ENCODE assay signal across 18 mouse cellular contexts in genomic region chr6:28874759-28875158, GRCm38 (mm10). TPM values are rescaled to one million over a fixed set of nuclear protein-coding genes. Genes with fewer than 3 reads are reported as not detected.
"Had no signal": no experiment of that assay in that cellular context is flagged by ENCODE, and none has a peak within 500 bp of the region (broad histone marks: within the 10 kb centered on the region; RNA-seq: fewer than 3 reads in every experiment).

No protein-coding gene starts in this region.

- H3K4me1 ChIP-seq: liver, embryonic 15.5 days had no signal

- H3K4me2 ChIP-seq: hindbrain, embryonic 13.5 days; limb, embryonic 12.5 days; liver, embryonic 15.5 days; neural tube, embryonic 15.5 days had no signal

- H3K9me3 ChIP-seq: hindbrain, embryonic 13.5 days; limb, embryonic 12.5 days; liver, embryonic 15.5 days; neural tube, embryonic 15.5 days had no signal

- H3K27me3 ChIP-seq: hindbrain, embryonic 13.5 days; limb, embryonic 12.5 days; liver, embryonic 15.5 days; neural tube, embryonic 15.5 days had no signal

- H3K36me3 ChIP-seq: hindbrain, embryonic 13.5 days; neural tube, embryonic 15.5 days had no signal

- DNase-seq: liver; lung, adult 2 months; lung, postnatal 36 days; midbrain, embryonic 14.5 days; right cerebral cortex, adult 18-20 months; right cerebral cortex, postnatal 25 days; thymus, postnatal 4 days had no signal

- H3K9ac ChIP-seq: hindbrain, embryonic 13.5 days; limb, embryonic 12.5 days; liver, embryonic 15.5 days; neural tube, embryonic 15.5 days had no signal

- H3K27ac ChIP-seq: hindbrain, embryonic 13.5 days; hindbrain, postnatal 0 days; limb, embryonic 12.5 days; liver, embryonic 15.5 days; stomach, postnatal 0 days had no signal

- ATAC-seq: hindbrain, postnatal 0 days; lung, postnatal 0 days had no signal

- H3K4me3 ChIP-seq: hindbrain, embryonic 13.5 days; layer of hippocampus, adult 2 months; left cerebral cortex, adult 2 months; limb, embryonic 12.5 days; liver, embryonic 15.5 days; neural tube, embryonic 15.5 days had no signal

RNA-seq across cellular contexts. Expression of gene Lrrc4, which starts 43.2 kb away (rescaled TPM):
- total RNA-seq: megakaryocyte progenitor cell, adult 5-6 weeks; monocyte, adult 5-6 weeks had no signal
